ENCODE assay signal across 9 mouse cellular contexts in genomic region chr4:155297057-155297456, GRCm38 (mm10). TPM values are rescaled to one million over a fixed set of nuclear protein-coding genes. Genes with fewer than 3 reads are reported as not detected.
DNase-seq lines count a peak whose midpoint lies in the region; ATAC-seq and TF ChIP-seq lines count a peak whose summit lies in the region.
"Had no signal": no experiment of that assay in that cellular context is flagged by ENCODE, and none has a peak within 500 bp of the region (broad histone marks: within the 10 kb centered on the region; RNA-seq: fewer than 3 reads in every experiment).

No protein-coding gene starts in this region.

- H3K27me3 ChIP-seq in forebrain, embryonic 15.5 days: no peaks in the 10 kb centered on the region
- no peaks in the 10 kb centered on the region for H3K27me3 ChIP-seq in forebrain, embryonic 10.5 days (ENCODE audit: poor library complexity, severe bottlenecking)
- H3K27me3 ChIP-seq in lung, postnatal 0 days (replicated peaks; ENCODE audit: insufficient read depth, low read length): no peaks in the 10 kb centered on the region
- H3K27me3 ChIP-seq: Patski had no signal

- no peak for DNase-seq in forebrain, embryonic 10.5 days (ENCODE audit: extremely low spot score, low spot score)
- DNase-seq in lung, postnatal 0 days (ENCODE audit: low spot score): no peak
- DNase-seq in lung, postnatal 36 days: no peak
- DNase-seq in brain, embryonic 14.5 days (ENCODE audit: low read depth): no peak
- peak; percentile 55 for DNase-seq in retina, embryonic 14.5 days (ENCODE audit: low spot score)
- DNase-seq in adrenal gland, postnatal 25 days: no peak

- peak; percentile 60 for TF ChIP-seq CTCF in lung, postnatal 0 days (IDR thresholded peaks at IDR 0.05)
- peak; percentile 33; the same call in 1 of the 2 replicates for TF ChIP-seq CTCF in brain, embryonic 14.5 days (IDR thresholded peaks at IDR 0.05; ENCODE audit: borderline replicate concordance, extremely low read depth, insufficient read depth, insufficient read length)

- H3K4me2 ChIP-seq in forebrain, embryonic 15.5 days (replicated peaks): no peak overlapping the region
- no peak overlapping the region for H3K4me2 ChIP-seq in lung, postnatal 0 days (replicated peaks; ENCODE audit: low read depth, low read length)

- peaks cover 3% of the 10 kb centered on the region; the same call in 1 of the 2 replicates for H3K36me3 ChIP-seq in forebrain, embryonic 15.5 days
- 0 out of 2 replicates have a peak, but pooled peaks cover 2% of the 10 kb centered on the region for H3K36me3 ChIP-seq in forebrain, embryonic 10.5 days (replicated peaks)
- no peaks in the 10 kb centered on the region for H3K36me3 ChIP-seq in lung, postnatal 0 days (ENCODE audit: insufficient read depth, low read length)

- H3K9me3 ChIP-seq in forebrain, embryonic 15.5 days: no peaks in the 10 kb centered on the region
- no peaks in the 10 kb centered on the region for H3K9me3 ChIP-seq in forebrain, embryonic 10.5 days
- H3K9me3 ChIP-seq in lung, postnatal 0 days (ENCODE audit: low read length): no peaks in the 10 kb centered on the region

- 65% methylated on average over 2 of the region's 2 CpGs for WGBS in forebrain, embryonic 15.5 days
- 68% methylated on average over 2 of the region's 2 CpGs for WGBS in forebrain, embryonic 10.5 days
- WGBS in lung, postnatal 0 days: 49% methylated on average over 2 of the region's 2 CpGs

- no peak for TF ChIP-seq POLR2A in brain, embryonic 14.5 days (IDR thresholded peaks at IDR 0.05; ENCODE audit: borderline replicate concordance, extremely low read depth, insufficient read depth, insufficient read length, poor library complexity, severe bottlenecking)

- H3K4me3 ChIP-seq in forebrain, embryonic 15.5 days: no peak overlapping the region
- no peak overlapping the region for H3K4me3 ChIP-seq in forebrain, embryonic 10.5 days
- H3K4me3 ChIP-seq in lung, postnatal 0 days (ENCODE audit: low read depth, low read length): no peak overlapping the region

- H3K9ac ChIP-seq in forebrain, embryonic 15.5 days (replicated peaks): no peak overlapping the region
- no peak overlapping the region for H3K9ac ChIP-seq in lung, postnatal 0 days (replicated peaks; ENCODE audit: low read depth)

- TF ChIP-seq EP300 in lung, postnatal 0 days (IDR thresholded peaks at IDR 0.05): no peak

- H3K27ac ChIP-seq in forebrain, embryonic 15.5 days (replicated peaks): peak overlapping the region; percentile 91; the same call in 1 of the 2 replicates
- no peak overlapping the region for H3K27ac ChIP-seq in forebrain, embryonic 10.5 days
- no peak overlapping the region for H3K27ac ChIP-seq in lung, postnatal 0 days (ENCODE audit: low read length)

- H3K4me1 ChIP-seq in forebrain, embryonic 15.5 days: peaks cover 30% of the 10 kb centered on the region
- peaks cover 15% of the 10 kb centered on the region for H3K4me1 ChIP-seq in forebrain, embryonic 10.5 days
- H3K4me1 ChIP-seq in lung, postnatal 0 days (ENCODE audit: insufficient read depth, low read depth, low read length): no peaks in the 10 kb centered on the region

- ATAC-seq in forebrain, embryonic 15.5 days (replicated peaks): no peak
- no peak for ATAC-seq in lung, postnatal 0 days
- no peak for ATAC-seq in activated CD4-positive, CD25-positive, alpha-beta regulatory T cell, adult 4 months
- ATAC-seq: Patski had no signal

RNA-seq across cellular contexts. Expression of gene Faap20, which starts 47.5 kb away (rescaled TPM):
- 88.2 and 89.3 TPM in 2 replicates for polyA plus RNA-seq in forebrain, embryonic 15.5 days (2015; fragmentation: Nextera tagmentation; extraction: Ambion mirVana)
- 108 and 110 TPM in 2 replicates for polyA plus RNA-seq in forebrain, embryonic 10.5 days (2016; fragmentation: Nextera tagmentation; extraction: Ambion mirVana)
- polyA plus RNA-seq in lung, postnatal 0 days (2015; fragmentation: Nextera tagmentation; extraction: Ambion mirVana): 61.4 and 66.6 TPM in 2 replicates
- 71.9 and 96.0 TPM in 2 replicates for polyA plus RNA-seq in brain, embryonic 14.5 days (2012; rRNA removed)
- polyA plus RNA-seq in activated CD4-positive, CD25-positive, alpha-beta regulatory T cell, adult 4 months (2017; shearing (Covaris generic)): 10 to 100 TPM; 45.1 to 54.9 TPM
- total RNA-seq in adrenal gland, postnatal 25 days (2021): 45.9 and 55.2 TPM in 2 replicates
